Mouse (Mus musculus) urinary bladder, adult 18-20 months (tissue): ENCODE results near the gene Ankrd31.
A peak's percentile ranks its signal among the peaks of the same experiment; 100 is the strongest.
"Not testable (repeated sequence)": the region's sequence is repeated elsewhere in the genome, so short reads cannot be mapped to it uniquely, and the experiment has no call there.

Experiments used
- DNase-seq, 2 experiments: peaks; one replicate each; pipeline ENCODE4 v3.0.0; 2022; ENCODE audit warnings: low spot score in 2 of 2, mixed read lengths in 2 of 2

Ankrd31 gene

DNA sequence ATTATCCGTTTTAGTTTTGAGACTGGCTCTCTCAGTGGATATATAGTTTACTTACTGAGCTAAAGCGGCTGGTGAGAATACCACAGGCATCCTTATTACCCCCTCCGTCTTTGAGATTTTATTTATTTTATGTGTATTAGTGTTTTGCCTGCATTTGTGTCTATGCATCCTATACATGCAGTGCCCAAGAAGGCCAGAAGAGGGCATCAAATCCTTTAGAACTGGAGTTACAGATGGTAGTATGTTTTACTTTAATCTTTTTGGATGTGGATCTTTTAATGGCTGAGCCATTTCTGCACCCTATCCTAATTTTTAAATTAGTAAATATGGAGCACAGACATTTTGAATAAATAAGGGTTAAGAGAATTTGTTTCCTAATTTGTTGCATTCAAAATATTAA lies 107.1 kb downstream of the Ankrd31 start:
- DNase-seq: peak; percentile 12 to 51

DNA sequence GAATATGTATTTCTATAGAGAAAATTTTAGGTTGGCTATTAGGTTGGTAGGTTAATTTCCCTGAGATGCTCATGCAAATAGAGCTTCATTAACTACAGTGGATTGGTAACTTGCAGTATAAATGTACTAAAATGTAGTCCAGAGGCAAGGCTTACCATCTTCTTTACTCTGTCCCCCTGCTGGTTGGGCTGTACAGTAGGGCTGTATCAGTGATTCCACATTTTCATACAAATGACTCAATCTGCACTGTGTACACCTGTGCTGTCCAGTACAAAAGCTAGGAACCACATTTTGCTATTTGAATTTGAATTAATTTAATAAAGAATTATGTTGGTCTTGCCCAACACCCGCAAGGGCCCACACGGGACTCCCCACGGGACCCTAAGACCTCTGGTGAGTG lies 111.1 kb downstream of the Ankrd31 start:
- no peak for DNase-seq

DNA sequence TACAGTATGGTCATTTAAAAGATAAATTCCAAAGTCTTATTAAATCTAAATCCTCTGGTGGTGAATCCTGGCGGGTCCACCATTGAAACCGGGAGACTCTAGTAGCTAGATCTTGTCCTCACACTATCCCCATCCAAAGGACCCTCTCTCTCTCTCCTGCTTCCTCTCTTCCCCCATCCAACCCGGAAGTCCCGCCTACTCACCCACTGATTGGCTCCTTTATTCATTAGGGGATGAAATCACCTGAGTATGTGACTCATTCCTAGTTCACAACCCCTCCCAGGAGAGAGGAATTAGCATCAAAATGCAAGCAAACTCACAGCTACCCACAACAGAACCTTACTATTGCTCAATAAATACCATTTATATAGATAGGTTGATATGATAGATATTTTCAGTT lies 122.7 kb downstream of the Ankrd31 start:
- no peak for DNase-seq

DNA sequence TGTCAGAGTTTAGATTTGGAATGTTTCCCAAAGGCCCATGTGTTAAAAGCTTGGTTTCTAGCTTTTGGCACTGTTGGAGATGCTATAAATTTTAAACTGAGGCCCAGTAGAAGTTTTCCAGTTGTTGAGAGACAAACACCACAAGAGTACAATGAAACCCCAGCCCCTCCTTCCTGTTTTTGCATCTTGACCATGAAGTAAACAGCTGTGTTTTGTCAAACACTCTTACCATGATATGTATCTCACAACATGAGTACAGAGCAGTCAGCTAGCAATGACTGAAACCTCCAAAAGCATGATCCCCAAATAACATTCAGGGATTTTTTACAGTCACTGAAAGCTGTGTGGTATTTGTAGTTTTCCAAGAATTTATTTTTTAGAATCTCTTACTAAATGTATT lies 126.0 kb downstream of the Ankrd31 start:
- DNase-seq: no peak

DNA sequence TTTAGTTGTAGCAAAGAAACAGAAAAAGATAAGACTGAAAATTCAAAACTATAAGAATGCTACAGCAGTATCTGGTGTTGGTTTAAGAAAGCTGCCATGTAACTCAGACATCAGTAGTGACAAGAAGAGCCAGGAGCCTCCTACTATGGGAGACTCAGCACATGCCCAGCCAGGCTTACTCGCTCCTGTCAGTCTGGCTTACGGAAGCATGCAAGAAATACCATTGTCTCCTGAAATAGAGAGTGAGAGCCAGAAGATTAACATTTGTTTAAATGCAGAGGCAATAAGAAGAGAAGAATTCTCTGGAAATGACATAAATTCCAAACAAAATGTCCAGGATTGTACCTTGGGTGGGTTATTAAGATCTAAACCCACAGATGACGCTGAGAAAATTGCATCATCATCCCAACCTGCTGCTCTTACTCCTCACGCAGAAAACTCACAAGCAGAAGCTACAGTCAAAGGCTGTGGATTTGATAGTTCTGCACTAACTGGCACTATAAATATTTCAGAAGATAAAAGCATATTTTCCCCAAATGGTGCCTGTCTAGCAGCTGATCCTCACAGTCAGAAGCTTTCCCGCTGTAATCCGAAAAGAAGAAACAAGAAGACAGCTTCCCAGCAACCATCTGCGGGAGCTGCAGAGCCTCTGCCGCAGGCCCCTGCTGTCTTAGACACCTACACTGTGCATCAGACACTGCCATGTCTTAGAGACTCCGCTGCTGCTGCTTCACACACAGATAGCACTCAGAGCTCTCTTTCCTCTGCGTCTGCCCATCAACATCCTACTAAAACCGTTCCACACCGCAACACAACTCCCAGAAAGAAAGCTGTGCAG lies 130.4 kb downstream of the Ankrd31 start:
- DNase-seq: no peak

DNA sequence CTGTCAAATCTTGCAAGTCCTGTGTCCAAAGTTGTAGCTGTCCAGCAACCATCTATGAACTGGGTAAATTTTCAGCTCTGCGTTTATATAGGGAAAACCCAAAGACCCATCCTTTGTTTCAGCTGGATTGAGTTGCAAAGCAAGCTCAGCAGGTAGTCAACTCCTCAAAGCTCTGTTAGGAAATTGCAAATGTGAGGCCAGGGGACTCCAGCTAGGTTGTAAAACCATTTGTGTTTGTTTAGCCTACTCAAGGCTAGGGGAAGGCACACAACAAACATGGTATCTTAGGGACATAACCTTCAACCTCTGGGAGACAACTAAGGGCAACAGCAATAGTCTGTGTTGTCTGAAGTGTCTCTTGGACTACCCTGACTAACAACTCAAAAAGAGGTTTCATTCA lies 136.5 kb downstream of the Ankrd31 start:
- no peak for DNase-seq

DNA sequence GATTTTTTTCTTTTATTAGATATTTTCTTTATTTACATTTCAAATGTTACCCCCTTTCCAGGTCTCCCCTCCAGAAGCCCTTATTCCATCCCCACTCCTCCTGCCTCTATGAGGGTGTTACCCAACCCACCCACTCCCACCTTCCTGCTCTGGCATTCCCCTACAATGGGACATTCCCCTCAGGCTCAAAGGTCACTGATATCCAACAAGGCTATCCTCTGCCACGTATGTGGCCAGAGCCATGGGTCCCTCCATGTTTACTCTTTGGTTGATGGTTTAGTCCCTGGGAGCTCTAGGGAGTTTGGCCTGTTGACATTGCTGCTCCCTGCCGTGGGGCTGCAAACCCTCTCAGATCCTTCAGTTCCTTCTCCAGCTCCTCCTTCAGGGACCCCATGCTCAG lies 141.9 kb downstream of the Ankrd31 start:
- no peak for DNase-seq

DNA sequence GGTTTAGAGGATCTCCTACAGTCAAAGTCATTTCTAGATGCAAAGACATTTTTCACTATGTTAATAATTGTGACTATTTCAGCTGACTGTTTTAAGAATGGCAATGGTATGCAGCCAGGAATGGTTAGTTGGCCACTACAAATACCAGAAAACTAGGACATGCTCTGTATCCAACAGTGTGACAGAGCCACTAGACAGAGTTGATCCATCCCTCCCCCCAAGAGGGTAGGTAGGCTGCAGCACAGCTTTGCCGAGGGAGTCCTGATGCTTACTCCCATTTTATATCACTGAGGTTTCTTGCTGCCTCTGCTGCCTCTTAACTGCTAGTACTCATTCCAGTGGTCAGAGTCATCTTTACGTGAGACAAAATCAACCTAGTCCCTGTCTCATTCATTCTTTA lies 147.1 kb downstream of the Ankrd31 start:
- DNase-seq: no peak

DNA sequence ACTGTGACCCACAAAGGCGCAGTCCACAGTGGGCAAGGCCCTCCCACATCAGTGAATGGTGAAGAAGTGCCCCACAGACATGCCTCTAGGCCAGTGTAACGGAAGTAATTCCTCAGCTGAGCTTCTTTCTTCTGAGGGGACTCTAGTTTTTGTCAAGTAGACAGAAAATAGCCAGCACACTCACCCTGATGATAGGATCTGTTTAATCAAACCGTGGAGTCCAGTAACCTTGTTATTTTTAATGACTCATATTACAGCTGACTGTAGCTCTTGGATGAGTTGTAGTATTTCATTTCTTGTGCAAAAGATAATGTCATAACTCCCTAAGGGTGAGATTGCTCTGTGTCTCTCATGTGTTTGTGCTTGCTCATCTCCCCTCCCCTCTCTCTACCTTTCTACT lies 158.6 kb downstream of the Ankrd31 start:
- DNase-seq: no peak

DNA sequence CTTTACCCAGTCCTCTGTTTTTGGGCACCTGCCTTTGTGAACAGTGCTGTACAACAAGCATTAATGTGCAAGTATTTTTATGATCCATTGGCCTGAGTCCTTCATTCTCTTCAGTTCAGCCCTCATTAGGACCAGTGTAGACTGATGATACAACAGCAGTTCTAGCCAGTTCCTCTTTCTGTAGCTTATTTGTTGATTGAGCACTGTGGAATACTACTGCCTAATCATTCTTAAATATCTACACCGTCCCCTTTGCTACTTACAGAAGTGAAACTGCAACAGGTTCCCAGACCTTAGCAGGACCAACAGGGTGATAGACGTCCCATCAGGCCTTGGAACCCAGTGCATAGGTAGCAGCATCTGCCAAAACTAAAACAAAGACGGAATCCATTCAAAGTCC lies 163.1 kb downstream of the Ankrd31 start:
- DNase-seq: no peak

DNA sequence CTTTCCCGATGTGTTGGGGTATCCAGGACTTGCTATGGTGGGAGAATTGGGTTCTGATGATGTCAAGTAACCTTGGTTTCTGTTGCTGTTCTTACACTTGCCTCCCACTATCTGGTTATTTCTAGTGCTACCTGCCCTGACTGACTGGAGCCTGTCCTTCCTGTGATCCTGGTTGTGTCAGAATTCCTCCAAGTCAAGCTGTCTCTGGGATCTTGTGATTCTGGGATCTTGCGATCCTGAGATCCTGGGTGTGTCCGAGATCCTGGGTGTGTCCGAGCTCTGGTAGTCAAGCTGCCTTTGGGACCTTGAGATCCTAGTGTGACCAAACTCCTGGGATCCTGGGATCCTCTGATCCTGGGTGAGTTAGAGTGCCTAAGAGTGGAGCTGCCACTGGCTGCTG lies 175.1 kb downstream of the Ankrd31 start:
- not testable (repeated sequence) for DNase-seq

DNA sequence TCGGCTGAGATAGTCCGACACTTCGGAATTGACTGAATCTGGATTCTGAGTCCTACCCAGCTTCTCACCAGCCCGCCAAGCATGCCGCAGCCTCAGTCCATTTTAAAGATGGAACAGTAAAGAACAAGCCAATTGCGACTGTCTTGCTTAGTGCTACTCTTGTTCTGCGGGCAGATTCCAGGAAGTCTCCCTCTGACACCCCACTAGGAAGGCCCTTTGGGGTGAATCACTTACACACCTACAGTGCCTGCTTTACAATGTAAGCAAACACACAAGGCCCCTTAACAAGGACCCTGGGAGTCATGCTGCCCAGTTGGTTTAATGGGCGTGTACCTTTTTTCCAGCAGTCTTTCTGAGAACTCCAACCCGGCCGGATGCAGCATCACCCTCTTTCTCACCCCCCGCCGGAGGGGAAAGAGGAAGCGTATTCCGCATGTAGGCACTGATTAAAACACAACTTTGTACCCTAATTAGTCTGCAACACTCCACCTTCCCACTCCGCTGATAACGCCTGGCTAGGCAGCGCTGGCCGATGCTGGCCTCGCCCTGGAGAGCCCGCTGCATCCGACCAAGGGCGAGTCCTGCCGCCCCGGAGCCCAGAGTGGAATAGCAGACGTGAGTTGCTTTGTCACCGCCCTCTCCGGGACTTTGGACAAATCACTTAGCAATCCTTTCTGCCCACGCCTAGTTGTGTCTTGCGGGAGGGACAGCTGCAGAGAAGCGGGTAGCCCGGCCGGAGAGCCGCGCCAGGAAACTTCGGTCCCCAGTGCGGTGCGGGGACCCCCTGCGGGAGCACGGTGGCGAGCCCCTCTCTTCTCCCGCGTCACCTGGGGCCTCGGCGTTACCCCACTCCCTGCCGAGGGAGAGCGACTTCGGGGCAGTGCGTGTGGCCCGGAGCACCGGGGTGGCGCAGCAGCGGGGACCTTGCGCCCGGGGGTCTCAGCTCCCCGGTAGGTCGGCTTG lies 176.2 kb downstream of the Ankrd31 start, which contains the start of gene Gcnt4:
Gcnt4 (plus strand) TSS at position 691 of the 963 bp plus-strand sequence.
- DNase-seq: peak; percentile 41 to 45

DNA sequence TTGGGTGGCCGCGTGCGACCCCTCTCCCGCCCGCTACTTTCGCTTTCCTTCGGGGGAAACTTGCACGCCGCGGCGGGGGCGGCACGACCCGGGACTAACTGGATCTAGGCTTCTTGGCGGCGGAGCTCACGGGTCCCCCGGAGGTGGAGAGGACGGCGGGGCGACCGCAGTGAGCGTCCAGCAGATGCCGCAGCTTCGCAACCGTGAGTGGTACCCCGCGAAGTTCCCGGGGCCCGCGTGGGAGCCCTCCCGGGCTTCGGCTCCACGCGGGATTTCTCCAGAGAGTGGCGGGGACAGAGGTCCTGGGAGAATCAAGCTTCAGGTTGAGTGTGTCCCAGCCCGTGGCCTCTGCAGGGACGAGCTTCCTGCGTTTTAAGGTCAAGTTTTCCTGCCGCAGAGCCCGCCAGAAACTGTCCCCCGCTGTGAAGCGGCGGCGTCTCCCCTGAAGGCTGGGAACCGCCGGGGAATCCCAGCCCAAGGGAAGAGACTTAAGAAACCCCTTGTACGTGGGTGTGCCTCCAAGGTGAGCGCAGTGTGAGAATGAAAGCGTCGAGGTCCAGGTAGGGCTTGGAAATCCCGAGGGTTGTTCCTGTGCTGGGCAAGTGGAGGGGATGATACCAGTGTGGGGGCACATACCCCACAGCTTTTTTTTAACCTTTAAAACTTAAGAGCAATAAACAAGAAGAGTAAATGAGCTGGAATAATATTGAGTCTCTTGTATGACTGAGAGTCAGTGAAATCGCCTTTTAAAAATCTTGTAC lies 177.1 kb downstream of the Ankrd31 start:
- DNase-seq: peak in 1 of 2 experiments; percentile 18

DNA sequence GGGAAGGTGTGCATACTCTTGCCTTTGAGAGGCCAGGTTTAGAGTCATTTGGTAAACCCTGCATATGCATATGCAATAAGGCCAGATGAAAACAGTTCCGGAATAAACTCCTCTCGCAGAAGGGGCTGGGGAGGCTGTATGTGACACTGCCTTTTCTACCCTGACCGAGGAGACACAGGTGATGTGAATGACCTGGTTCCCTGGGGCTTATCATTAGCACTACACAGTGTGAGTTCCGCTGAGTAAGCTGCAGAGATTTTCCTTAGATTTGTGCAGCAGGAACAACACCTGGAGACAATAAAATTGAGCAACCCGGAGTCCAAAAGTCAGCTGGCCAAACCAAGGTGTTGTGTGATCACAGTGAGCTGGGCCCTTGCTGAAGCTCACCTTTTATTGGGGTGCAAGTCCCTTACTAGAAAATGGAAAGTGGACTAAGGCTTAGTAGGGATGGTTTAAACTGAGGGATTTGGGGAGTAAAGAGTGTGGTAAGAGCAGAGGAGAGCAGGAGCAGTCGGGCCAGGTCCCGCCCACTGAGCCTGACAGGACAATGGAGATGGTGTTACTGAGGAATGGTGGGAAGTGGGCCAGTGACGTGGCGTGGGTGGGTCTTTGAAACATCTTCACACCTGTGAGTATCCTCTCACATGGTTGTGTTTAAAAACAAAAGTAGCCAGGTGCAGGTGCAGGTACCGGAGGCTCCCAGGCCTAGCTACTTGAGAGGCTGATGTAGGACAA lies 178.1 kb downstream of the Ankrd31 start:
- no peak for DNase-seq

DNA sequence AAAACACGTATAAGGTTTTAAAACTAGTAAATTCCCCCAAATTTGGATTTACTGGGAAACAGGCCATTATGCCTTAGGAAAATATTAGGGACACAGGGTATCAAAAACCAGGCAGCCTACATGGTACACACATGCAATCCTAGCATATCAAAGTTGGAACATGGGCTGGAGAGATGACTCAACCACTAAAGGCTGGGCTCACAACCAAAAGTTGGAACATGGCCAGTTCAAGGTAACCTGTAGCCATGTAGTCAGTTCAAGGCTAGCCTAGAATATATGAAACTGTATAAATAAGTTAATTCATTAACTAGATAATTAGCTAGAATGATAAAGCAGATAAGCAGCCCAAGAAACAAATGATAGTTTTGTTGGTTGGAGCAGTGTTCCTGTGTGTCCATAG lies 179.7 kb downstream of the Ankrd31 start:
- no peak for DNase-seq

DNA sequence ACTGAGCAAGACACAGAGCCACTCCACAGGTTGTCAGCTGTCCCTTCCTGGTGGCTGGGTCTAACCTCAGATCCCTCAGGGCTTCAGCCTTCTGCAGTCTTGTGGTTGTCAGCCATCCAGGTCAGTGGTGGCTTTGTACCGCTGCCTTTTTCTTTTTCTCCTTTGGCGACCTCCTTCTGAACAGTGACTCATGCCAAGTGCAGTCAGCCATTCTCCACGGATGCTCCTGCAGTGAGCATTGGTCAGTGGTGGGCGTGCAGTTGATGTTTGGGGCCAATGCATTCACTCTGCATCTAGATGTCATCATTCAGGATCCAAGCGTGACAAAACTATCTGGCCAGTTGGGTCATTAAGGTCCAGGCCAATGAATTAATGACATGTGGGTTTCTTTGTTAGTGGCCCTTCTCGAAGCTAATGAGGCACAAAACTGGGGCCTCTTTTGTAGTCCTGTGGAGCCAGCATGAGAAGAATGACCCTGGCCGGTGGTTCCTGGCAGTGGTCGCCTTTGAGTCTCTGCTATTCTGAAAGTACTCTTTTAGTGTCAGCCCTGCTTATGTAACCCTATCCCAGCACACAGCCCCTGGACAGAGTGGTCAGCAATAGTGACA lies 180.5 kb downstream of the Ankrd31 start:
- DNase-seq: no peak

DNA sequence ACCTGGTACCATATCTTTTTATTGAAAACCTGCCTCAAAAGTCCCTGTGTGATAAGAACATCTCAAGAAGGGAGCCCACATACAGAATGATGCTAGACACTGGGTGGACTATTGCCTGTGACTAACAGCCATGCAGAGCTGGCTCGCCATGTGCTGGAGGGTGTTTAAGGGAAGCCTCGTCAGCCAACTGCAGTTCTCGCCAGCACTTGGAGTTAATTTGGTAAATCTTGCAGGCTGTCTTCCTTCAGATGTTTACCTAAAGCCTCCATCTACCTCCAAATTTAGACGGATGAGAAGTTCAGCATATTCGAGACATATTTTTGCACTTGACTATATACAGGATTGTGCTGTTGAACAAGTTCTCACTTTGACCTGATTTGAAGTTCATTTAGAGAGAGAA lies 184.7 kb downstream of the Ankrd31 start:
- no peak for DNase-seq

DNA sequence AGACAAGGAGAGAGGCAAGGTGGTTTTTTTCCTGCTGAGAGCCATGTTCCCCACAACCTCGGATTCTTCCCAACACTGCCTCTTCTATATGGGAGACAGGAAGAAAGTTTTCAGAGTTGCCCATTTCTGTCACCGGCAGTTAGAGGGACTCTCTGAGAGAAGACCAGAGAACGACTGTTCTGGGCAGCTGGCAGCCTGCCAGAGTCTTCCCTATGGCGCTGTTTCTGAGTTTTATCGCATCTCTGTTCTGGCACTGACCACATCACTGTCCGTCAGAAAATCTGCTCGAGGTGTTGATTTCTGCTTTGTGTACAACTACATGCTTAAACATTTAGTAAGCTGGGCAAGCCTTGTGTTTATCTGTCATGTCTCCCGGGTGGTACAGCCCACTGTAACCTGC lies 185.3 kb downstream of the Ankrd31 start:
- DNase-seq: no peak

DNA sequence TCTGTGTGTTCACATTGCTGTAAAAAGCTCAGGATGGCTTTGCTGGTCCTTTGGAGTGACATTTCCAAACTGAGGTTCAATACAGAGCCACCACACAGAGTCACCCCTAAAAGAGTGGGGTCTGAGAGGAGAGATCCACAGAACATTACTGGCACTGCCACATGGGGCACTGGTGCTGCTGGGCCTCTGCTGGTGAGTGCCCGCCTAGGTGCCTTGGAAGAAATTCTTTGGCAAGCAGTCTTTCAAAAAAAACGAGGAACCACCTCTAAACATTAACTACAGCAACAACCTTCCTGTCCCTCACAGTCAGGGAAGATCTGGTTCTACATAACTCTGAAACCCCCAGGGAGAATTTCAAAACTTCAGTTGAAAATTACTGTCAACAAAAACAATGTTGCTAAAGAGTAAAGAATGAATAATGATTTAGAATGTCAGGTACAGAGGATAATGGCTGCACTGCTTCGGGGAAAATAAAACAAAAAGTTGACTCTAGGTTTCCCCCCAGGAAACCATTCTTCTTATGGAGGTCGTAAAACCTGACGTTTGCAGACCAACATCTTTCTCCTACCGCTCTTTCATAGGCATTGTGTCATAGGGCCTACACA lies 188.2 kb downstream of the Ankrd31 start:
- no peak for DNase-seq

DNA sequence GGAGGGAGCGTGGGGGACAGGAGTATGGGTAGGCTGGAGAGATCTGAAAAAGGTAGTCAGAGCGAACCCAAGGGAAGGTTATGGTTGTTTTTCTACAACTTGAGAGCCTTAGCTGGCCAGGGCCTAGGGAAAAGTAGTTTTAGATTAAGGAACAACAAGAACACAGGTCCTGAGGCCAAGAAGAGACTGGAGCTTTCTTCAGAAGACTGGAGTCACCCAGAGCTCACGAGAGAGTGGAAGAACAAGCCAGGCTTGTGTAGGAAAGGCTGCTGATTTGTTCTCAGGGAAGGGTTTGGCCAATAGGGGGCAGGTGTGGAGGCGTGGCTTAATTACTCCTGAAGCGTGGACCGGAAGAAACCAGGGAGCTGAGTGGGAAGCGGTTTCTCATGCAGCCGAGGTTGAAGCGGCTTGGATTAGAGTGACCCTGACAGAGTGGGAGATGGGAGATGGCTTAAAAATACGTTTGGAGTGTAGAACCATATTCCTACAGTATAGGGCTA lies 189.0 kb downstream of the Ankrd31 start:
- DNase-seq: no peak
